Mouse (Mus musculus): ENCODE data around the gene Tmem199.
"Not testable (repeated sequence)": the region's sequence is repeated elsewhere in the genome, so short reads cannot be mapped to it uniquely, and the experiment has no call there.

The Tmem199 gene

DNA sequence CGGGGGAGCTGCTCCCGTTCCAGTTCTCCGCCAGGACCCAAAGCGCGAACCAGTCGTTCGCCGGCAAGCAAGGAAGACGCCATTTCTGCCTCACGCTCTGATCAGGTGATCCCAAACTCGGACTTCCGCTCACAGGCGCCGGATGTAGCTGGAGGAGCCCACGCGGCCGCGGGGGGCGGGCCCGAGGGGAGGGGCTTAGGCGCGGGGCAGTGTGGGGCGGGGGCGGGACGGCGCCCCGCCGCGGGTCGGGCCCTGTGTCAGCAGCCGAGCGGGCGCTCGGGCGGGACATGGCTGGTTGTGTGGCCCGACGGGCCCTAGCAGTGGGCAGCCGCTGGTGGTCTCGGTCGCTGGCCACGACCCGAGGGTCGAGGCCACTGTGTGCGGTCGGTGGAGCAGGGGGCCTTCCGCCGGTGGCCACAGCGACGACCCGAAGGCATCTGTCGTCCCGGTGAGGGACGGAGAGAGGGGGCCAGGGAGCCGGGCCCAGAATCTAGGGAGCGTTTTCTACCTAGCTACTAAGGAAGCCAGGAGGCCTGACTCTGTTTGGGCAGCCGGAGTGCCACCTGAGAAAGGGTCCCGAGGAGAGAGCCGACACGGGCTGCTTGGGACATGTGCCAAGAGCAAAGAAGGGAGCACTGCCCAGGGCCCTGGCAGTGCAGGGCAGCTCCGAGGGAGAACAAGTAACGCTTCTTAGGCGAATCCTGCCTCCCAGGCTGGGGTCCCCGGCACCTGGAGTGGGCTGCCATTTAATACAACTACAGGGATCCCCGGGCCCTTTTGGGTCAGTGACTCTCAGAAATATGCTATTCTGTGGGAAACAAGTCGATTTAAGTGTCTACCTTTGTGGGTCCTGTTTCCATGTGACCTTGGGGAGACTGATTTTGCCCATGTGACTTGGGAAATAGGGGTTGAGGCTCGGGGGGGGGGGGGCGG, at the start of gene Tmem199, which contains the start of gene Poldip2:
Tmem199 (minus strand) TSS at position 148 of the 933 bp plus-strand sequence.
Poldip2 (plus strand) TSS at position 169 of the 933 bp plus-strand sequence.
- peak; percentile 82 to 89 for DNase-seq (ENCODE audit: low spot score in 2 of 2)

- DNase-seq (ENCODE audit: low spot score in 2 of 2): peak; percentile 55 to 60
Observed at GRCm38 (mm10) chr11:78560447-78560846, 48.5 kb upstream of the Tmem199 start.

DNA sequence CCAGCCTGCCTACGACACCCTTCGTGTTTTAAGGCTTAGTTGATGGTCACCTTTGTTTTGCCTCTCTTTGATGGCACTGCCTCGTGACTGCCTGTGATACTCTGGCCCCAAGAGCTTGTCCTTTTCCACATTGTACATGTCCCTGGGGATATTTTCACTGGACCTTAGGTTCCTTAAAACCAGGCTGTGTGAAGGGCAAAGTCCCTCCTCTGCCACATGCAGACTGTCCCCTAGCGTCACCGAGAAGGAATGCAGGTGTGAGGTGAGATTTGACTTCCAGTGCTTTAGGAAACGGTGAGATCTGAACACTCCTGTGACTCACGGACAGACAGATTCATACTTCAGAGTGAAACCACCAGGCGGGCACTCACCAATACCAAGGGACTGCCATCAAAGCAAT, 45.3 kb upstream of the Tmem199 start:
- peak; percentile 48 to 69 for DNase-seq (ENCODE audit: low spot score in 2 of 2)

- DNase-seq (ENCODE audit: low spot score in 2 of 2): no peak
Observed at GRCm38 (mm10) chr11:78556070-78556469, 44.1 kb upstream of the Tmem199 start.

- no peak for DNase-seq (ENCODE audit: low spot score in 2 of 2)
Observed at GRCm38 (mm10) chr11:78555623-78556022, 43.7 kb upstream of the Tmem199 start.

- DNase-seq (ENCODE audit: low spot score in 2 of 2): no peak
Observed at GRCm38 (mm10) chr11:78551059-78551398, 39.1 kb upstream of the Tmem199 start.

GRCm38 (mm10) chr11:78550168-78551058, 38.4 kb upstream of the Tmem199 start, which contains the start of gene Tmem97:
Gene Tmem97 (minus strand): TSS chr11:78550777.
- peak; percentile 91 to 94 for DNase-seq (ENCODE audit: low spot score in 2 of 2)

DNA sequence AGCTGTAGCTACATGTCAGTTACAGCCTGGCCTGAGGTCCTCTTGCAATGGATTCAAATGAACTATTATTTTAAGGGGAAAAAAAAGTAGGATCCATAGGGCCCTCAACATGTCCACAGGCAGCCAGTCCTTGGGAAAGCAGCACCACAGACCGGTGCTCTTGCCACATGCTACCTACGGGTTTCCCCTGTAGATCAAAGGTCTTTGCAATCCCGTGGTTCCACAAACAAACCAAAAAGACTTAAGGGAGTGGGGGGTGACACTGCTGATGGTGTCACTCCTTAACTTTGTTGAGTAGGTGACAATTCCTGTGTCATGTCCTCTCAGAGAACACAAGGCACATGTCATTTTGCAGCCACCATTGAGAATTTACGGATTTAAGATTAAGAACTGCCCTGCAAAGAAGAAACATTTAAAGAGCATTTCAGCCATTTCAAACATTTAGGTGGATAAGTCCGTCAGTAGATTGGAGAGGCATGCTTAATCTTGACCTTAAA, 37.6 kb upstream of the Tmem199 start:
- DNase-seq (ENCODE audit: low spot score in 2 of 2): no peak

GRCm38 (mm10) chr11:78547718-78548460, 35.9 kb upstream of the Tmem199 start:
- DNase-seq (ENCODE audit: low spot score in 2 of 2): no peak

GRCm38 (mm10) chr11:78545181-78545580, 33.2 kb upstream of the Tmem199 start:
- DNase-seq (ENCODE audit: low spot score in 2 of 2): no peak

GRCm38 (mm10) chr11:78544449-78545111, 32.6 kb upstream of the Tmem199 start:
- DNase-seq (ENCODE audit: low spot score in 2 of 2): no peak

DNA sequence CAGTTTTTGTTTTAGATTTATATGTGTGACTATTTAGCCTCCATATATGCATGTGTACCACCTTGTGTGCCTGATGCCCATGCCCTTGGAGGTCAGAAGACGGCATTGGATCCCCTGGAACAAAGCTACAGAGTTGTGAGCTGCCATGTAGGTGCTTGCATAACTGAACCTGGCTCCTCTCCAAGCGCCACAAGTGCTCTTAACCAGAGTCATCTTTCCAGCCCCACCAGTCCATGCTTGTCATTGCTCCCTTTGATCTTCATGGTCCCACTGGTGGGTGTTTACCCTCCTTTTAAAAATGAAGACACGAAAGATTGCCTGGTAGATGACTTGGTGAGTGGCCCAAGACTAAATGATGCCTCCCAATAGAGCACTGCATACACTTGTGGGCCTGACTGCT, 28.4 kb upstream of the Tmem199 start:
- no peak for DNase-seq (ENCODE audit: low spot score in 2 of 2)

DNA sequence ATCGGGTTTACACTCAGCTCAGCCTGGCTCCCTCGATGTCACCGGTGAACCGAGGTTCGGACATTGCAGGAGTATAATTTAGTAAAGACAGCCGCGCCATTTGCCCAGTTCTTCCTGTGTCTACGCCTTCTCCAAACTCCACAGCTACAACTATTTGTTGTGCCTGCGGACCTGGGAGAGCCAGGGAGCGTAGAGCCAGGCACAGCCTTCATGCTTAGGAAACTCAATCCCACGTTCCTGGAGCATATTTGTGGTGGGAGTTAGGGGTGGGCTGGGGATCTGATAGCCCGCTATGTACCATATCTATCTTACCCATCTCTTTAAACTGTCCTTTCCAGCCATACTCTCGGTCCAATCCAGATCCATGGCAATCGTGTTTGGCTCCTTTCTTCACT, 24.7 kb upstream of the Tmem199 start:
- no peak for DNase-seq (ENCODE audit: low spot score in 2 of 2)

- peak; percentile 98 to 99 for DNase-seq (ENCODE audit: low spot score in 2 of 2)
Observed at GRCm38 (mm10) chr11:78536080-78536689, 24.2 kb upstream of the Tmem199 start, which contains the start of the genes Tnfaip1 and Ift20. Gene Tnfaip1 (minus strand): TSS chr11:78536332. Gene Ift20 (plus strand): TSS chr11:78536361.

DNA sequence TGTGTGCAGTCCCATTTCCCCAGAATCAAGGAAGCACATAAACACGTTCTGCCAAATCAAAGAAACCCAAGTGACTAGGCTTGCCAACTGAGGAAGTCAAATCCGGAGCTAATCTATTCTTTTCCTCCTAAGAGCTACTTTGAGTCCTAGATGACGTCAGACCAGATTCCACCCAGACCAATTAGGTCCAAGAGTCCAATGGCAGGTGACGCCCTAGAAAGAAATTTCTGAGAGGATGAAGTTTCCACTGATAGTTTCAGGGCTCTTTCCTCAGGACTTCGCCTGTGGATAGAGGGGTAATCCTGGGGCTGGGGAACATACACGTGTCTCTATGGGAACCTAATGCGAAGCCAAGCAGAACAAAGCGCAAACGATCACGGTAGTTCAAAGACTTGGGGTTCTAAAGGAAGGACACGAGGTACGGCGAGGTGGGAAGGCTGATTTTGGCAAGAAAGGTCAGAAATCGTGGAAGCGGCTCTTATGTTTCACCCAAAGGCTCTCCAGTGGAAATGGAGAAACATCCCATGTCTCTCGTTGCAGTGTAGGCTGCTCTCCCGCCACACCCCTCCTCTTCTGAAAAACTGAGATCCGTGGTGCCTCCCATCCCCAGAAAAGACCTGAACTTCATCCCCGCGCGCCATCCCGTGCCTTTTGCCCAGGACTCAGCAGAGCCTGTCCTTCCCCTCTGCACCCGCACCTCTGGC, 23.6 kb upstream of the Tmem199 start:
- no peak for DNase-seq (ENCODE audit: low spot score in 2 of 2)

GRCm38 (mm10) chr11:78534516-78534915, 22.5 kb upstream of the Tmem199 start:
- no peak for DNase-seq (ENCODE audit: low spot score in 2 of 2)

DNA sequence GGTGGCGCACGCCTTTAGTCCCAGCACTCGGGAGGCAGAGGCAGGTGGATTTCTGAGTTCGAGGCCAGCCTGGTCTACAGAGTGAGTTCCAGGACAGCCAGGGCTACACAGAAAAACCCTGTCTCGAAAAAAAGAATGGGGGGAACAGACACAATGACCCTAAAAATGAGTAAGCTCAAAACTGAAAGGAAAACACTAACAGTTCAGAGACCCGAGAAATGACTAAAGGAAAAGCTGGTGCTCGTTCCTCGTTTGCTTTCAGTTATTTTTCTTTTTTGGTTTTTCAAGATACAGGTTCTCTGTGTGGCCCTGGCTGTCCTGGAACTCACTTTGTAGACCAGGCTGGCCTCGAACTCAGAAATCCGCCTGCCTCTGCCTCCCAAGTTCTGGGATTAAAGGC, 19.5 kb upstream of the Tmem199 start:
- not testable (repeated sequence) for DNase-seq (ENCODE audit: low spot score in 2 of 2)

GRCm38 (mm10) chr11:78531046-78531445, 19.1 kb upstream of the Tmem199 start:
- DNase-seq (ENCODE audit: low spot score in 2 of 2): no peak

- DNase-seq (ENCODE audit: low spot score in 2 of 2): no peak
Observed at GRCm38 (mm10) chr11:78530001-78530400, 18.0 kb upstream of the Tmem199 start.

GRCm38 (mm10) chr11:78528714-78529113, 16.7 kb upstream of the Tmem199 start:
- DNase-seq (ENCODE audit: low spot score in 2 of 2): no peak

All from natural killer cell, adult 2 months (primary cell).